Mouse (Mus musculus): ENCODE data around the gene Ints4. TPM values are rescaled to one million over a fixed set of nuclear protein-coding genes. Genes with fewer than 3 reads are reported as not detected.

The Ints4 gene
- polyA plus RNA-seq, 1 experiment from 2014 or later: 70.7 TPM

GRCm38 (mm10) chr7:97453141-97453921 is 27.4 kb upstream of the Ints4 start:
- H3K4me2 ChIP-seq (ENCODE audit: low read depth, severe bottlenecking): peak overlapping the region; percentile 79

GRCm38 (mm10) chr7:97454795-97455194 is 26.0 kb upstream of the Ints4 start:
- Histone ChIP-seq H3K4me1 (ENCODE audit: control insufficient read depth, insufficient read depth, low read length) (no peaks in the 10 kb centered on the region), H3K27me3 (ENCODE audit: control insufficient read depth, insufficient read depth, low read length) (no peaks in the 10 kb centered on the region), H3K9me3 (ENCODE audit: control insufficient read depth, low read length) (no peaks in the 10 kb centered on the region), H3K4me2 (ENCODE audit: low read depth, severe bottlenecking) (no peak overlapping the region), H3K4me3 (ENCODE audit: low read depth, low read length) (no peak overlapping the region), H3K27ac (replicated peaks; ENCODE audit: low read depth, low read length) (no peak overlapping the region), H3K36me3 (ENCODE audit: control insufficient read depth, insufficient read depth, low read length) (no peaks in the 10 kb centered on the region), H3K9ac (ENCODE audit: low read length) (no peak overlapping the region)
- DNase-seq (ENCODE audit: low spot score): no peak
- ATAC-seq (ENCODE audit: insufficient number of reproducible peaks, low FRiP score, low TSS enrichment, low read depth): no peak
- 94% methylated on average over 10 of the region's 10 CpGs for WGBS

More at GRCm38 (mm10) chr7:97453141-97453921, 27.4 kb upstream of the Ints4 start:
- peak; percentile 62 for ATAC-seq (ENCODE audit: insufficient number of reproducible peaks, low FRiP score, low TSS enrichment, low read depth)
- H3K36me3 ChIP-seq (ENCODE audit: control insufficient read depth, insufficient read depth, low read length): no peaks in the 10 kb centered on the region
- H3K27ac ChIP-seq (replicated peaks; ENCODE audit: low read depth, low read length): no peak overlapping the region
- H3K4me3 ChIP-seq (ENCODE audit: low read depth, low read length): peak overlapping the region; percentile 32
- WGBS: 5% methylated on average over 27 of the region's 27 CpGs
- no peaks in the 10 kb centered on the region; the same call in 1 of the 2 replicates for H3K9me3 ChIP-seq (ENCODE audit: control insufficient read depth, low read length)
- H3K27me3 ChIP-seq (ENCODE audit: control insufficient read depth, insufficient read depth, low read length): no peaks in the 10 kb centered on the region
- H3K9ac ChIP-seq (ENCODE audit: low read length): peak overlapping the region; percentile 51
- no peaks in the 10 kb centered on the region for H3K4me1 ChIP-seq (ENCODE audit: control insufficient read depth, insufficient read depth, low read length)
- DNase-seq (ENCODE audit: low spot score): peak; percentile 57

DNA sequence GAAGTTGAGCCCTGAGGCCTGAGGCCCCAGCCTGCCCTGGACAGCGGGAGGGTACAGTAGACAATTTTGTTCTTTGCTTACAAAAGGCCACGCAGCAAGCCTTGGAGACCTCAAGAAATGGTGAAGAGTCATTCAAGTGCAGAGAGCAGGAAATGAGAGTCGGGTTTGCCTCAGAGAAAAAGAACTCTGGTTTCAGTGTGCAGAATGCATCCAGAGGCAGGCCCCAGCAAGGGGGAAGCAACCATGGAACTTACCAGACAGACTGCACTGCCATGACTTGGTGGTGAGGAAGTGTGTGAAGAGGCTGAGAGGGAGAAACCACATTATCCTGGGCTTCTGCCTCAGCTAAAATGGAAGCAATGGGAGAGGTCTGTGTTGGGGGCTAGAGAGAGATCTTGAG is 25.2 kb upstream of the Ints4 start:
- DNase-seq (ENCODE audit: low spot score) (no peak), ATAC-seq (ENCODE audit: insufficient number of reproducible peaks, low FRiP score, low TSS enrichment, low read depth) (no peak)
- Histone ChIP-seq H3K9ac (ENCODE audit: low read length) (no peak overlapping the region), H3K4me1 (ENCODE audit: control insufficient read depth, insufficient read depth, low read length) (no peaks in the 10 kb centered on the region), H3K9me3 (ENCODE audit: control insufficient read depth, low read length) (no peaks in the 10 kb centered on the region), H3K4me2 (ENCODE audit: low read depth, severe bottlenecking) (no peak overlapping the region), H3K36me3 (ENCODE audit: control insufficient read depth, insufficient read depth, low read length) (no peaks in the 10 kb centered on the region), H3K27ac (replicated peaks; ENCODE audit: low read depth, low read length) (no peak overlapping the region), H3K4me3 (ENCODE audit: low read depth, low read length) (no peak overlapping the region), H3K27me3 (ENCODE audit: control insufficient read depth, insufficient read depth, low read length) (no peaks in the 10 kb centered on the region)
- WGBS: 80% methylated on average over 3 of the region's 3 CpGs

DNA sequence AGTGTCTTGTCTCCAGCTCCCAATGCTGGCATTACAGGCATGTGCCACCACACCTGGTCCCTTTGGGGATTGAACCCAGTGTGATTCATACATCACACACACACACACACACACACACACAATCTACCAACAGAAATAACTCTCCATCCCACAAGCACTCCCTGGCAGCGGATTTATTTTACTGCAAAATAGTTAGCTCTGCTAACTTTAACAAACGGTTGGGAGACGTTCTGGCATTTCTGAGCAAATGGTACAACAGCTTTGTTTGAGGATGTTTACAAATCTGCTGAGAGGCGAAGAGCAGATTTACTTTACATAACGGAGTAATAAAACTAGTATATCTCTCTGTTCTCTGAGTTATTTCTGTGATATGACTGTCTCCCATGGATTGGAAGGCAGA is 7.8 kb upstream of the Ints4 start:
- 87% methylated on average over 5 of the region's 5 CpGs for WGBS
- H3K36me3 ChIP-seq (ENCODE audit: control insufficient read depth, insufficient read depth, low read length): no peaks in the 10 kb centered on the region
- H3K27ac ChIP-seq (replicated peaks; ENCODE audit: low read depth, low read length): no peak overlapping the region
- ATAC-seq (ENCODE audit: insufficient number of reproducible peaks, low FRiP score, low TSS enrichment, low read depth) (no peak), DNase-seq (ENCODE audit: low spot score) (no peak)
- H3K4me3 ChIP-seq (ENCODE audit: low read depth, low read length): no peak overlapping the region
- no peak overlapping the region for H3K4me2 ChIP-seq (ENCODE audit: low read depth, severe bottlenecking)
- no peaks in the 10 kb centered on the region for H3K27me3 ChIP-seq (ENCODE audit: control insufficient read depth, insufficient read depth, low read length)
- H3K9ac ChIP-seq (ENCODE audit: low read length): no peak overlapping the region
- H3K9me3 ChIP-seq (ENCODE audit: control insufficient read depth, low read length): no peaks in the 10 kb centered on the region
- no peaks in the 10 kb centered on the region for H3K4me1 ChIP-seq (ENCODE audit: control insufficient read depth, insufficient read depth, low read length)

DNA sequence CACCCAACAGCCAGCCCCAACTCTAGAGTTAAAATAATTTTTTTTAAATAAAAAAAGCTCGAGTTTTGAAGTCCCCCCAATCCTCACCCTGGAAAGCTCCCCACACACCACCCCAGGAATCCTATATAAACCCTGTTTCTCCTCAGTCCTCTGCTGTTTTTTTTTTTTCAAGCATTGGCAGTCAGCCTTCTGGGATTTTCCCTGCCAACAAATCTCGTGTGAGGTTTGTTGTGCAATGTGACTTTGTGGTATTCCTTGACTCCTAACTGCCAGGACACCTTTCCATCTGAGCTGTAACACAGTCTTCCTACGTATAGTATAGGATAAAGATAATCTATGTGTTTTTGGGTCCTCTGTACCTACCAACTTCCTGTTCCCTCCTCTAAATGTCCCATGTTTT is 1.4 kb upstream of the Ints4 start:
- Histone ChIP-seq H3K27ac (replicated peaks; ENCODE audit: low read depth, low read length) (no peak overlapping the region), H3K4me2 (ENCODE audit: low read depth, severe bottlenecking) (no peak overlapping the region), H3K27me3 (ENCODE audit: control insufficient read depth, insufficient read depth, low read length) (no peaks in the 10 kb centered on the region), H3K9me3 (ENCODE audit: control insufficient read depth, low read length) (no peaks in the 10 kb centered on the region), H3K4me1 (ENCODE audit: control insufficient read depth, insufficient read depth, low read length) (peaks cover 4% of the 10 kb centered on the region; the same call in 1 of the 2 replicates), H3K9ac (ENCODE audit: low read length) (no peak overlapping the region), H3K4me3 (ENCODE audit: low read depth, low read length) (no peak overlapping the region), H3K36me3 (ENCODE audit: control insufficient read depth, insufficient read depth, low read length) (no peaks in the 10 kb centered on the region)
- no peak for DNase-seq (ENCODE audit: low spot score)
- WGBS: 63% methylated on average over 3 of the region's 3 CpGs
- ATAC-seq (ENCODE audit: insufficient number of reproducible peaks, low FRiP score, low TSS enrichment, low read depth): no peak

GRCm38 (mm10) chr7:97480290-97480689 is 466 bp upstream of the Ints4 start:
- H3K4me1 ChIP-seq (ENCODE audit: control insufficient read depth, insufficient read depth, low read length): peaks cover 4% of the 10 kb centered on the region; the same call in 1 of the 2 replicates
- no peak for ATAC-seq (ENCODE audit: insufficient number of reproducible peaks, low FRiP score, low TSS enrichment, low read depth)

DNA sequence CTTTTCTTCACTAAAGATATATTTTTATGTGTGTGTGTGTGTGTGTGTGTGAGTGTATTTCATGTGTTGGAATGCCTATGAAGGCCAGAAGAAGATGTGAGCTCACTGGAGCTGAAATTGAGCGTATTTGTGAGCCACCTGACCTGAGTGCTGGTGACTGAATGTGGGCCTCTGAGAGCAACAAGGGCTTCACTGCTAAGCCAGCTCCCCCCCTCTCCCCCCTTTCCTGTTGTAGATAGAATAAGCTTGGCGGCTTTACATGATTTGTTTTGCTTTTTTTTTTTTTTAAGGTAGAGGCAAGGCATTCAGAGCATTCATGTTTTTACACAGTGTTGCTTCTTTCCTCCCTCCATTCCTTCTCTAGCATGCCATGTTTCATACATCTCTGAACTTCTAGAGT is 2.6 kb downstream of the Ints4 start:
- Histone ChIP-seq H3K9ac (ENCODE audit: low read length) (no peak overlapping the region), H3K27me3 (ENCODE audit: control insufficient read depth, insufficient read depth, low read length) (no peaks in the 10 kb centered on the region), H3K4me2 (ENCODE audit: low read depth, severe bottlenecking) (no peak overlapping the region), H3K27ac (replicated peaks; ENCODE audit: low read depth, low read length) (no peak overlapping the region), H3K9me3 (ENCODE audit: control insufficient read depth, low read length) (no peaks in the 10 kb centered on the region), H3K4me3 (ENCODE audit: low read depth, low read length) (no peak overlapping the region), H3K4me1 (ENCODE audit: control insufficient read depth, insufficient read depth, low read length) (peaks cover 4% of the 10 kb centered on the region; the same call in 1 of the 2 replicates), H3K36me3 (ENCODE audit: control insufficient read depth, insufficient read depth, low read length) (peaks cover 3% of the 10 kb centered on the region; the same call in 1 of the 2 replicates)
- 78% methylated on average over 2 of the region's 2 CpGs for WGBS
- ATAC-seq (ENCODE audit: insufficient number of reproducible peaks, low FRiP score, low TSS enrichment, low read depth): no peak
- no peak for DNase-seq (ENCODE audit: low spot score)

More at GRCm38 (mm10) chr7:97480290-97480689, 466 bp upstream of the Ints4 start:
- WGBS: 29% methylated on average over 3 of the region's 3 CpGs
- Histone ChIP-seq H3K4me3 (ENCODE audit: low read depth, low read length) (no peak overlapping the region), H3K4me2 (ENCODE audit: low read depth, severe bottlenecking) (peak overlapping the region; percentile 5; the same call in 1 of the 2 replicates), H3K27ac (replicated peaks; ENCODE audit: low read depth, low read length) (no peak overlapping the region), H3K27me3 (ENCODE audit: control insufficient read depth, insufficient read depth, low read length) (no peaks in the 10 kb centered on the region), H3K9me3 (ENCODE audit: control insufficient read depth, low read length) (no peaks in the 10 kb centered on the region), H3K9ac (ENCODE audit: low read length) (no peak overlapping the region), H3K36me3 (ENCODE audit: control insufficient read depth, insufficient read depth, low read length) (0 out of 2 replicates have a peak, but pooled peaks cover 2% of the 10 kb centered on the region)
- DNase-seq (ENCODE audit: low spot score): no peak

DNA sequence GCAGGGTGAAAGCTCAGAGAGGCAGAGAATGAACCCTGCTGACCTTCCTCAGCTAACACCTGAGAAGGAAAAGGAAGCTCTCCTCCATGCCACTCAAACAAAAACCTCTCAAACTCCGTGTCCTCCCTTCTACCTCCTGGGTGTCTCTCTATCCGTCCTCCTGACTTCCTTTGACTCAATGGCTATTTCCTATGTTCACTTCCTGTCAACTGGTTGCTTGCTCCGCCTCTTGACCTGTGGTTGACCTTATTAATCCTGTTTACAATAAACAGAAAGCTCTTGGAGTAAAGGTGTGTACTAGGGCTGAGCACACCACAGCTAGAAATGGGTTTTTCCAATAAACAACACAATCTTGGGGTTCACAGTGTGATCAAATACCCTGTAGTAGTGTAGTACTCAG is 10.4 kb downstream of the Ints4 start:
- Histone ChIP-seq H3K4me3 (ENCODE audit: low read depth, low read length) (no peak overlapping the region), H3K27ac (replicated peaks; ENCODE audit: low read depth, low read length) (no peak overlapping the region), H3K4me2 (ENCODE audit: low read depth, severe bottlenecking) (no peak overlapping the region), H3K9ac (ENCODE audit: low read length) (no peak overlapping the region), H3K27me3 (ENCODE audit: control insufficient read depth, insufficient read depth, low read length) (no peaks in the 10 kb centered on the region), H3K36me3 (ENCODE audit: control insufficient read depth, insufficient read depth, low read length) (peaks cover 2% of the 10 kb centered on the region; the same call in 1 of the 2 replicates), H3K9me3 (ENCODE audit: control insufficient read depth, low read length) (no peaks in the 10 kb centered on the region), H3K4me1 (ENCODE audit: control insufficient read depth, insufficient read depth, low read length) (no peaks in the 10 kb centered on the region)
- ATAC-seq (ENCODE audit: insufficient number of reproducible peaks, low FRiP score, low TSS enrichment, low read depth) (no peak), DNase-seq (ENCODE audit: low spot score) (no peak)
- 63% methylated on average over 3 of the region's 3 CpGs for WGBS

All from limb, embryonic 11.5 days (tissue).